Mouse (Mus musculus) embryo, embryonic 11.5 days (tissue): Measurements from ENCODE around the gene 5031410I06Rik.
"Not testable (repeated sequence)": the region's sequence is repeated elsewhere in the genome, so short reads cannot be mapped to it uniquely, and the experiment has no call there.

Source experiments
- DNase-seq: peaks from one replicate; pipeline ENCODE4 v3.0.0-alpha.2; 2012; ENCODE audit warnings: low read depth, low spot score

Gene 5031410I06Rik

DNA sequence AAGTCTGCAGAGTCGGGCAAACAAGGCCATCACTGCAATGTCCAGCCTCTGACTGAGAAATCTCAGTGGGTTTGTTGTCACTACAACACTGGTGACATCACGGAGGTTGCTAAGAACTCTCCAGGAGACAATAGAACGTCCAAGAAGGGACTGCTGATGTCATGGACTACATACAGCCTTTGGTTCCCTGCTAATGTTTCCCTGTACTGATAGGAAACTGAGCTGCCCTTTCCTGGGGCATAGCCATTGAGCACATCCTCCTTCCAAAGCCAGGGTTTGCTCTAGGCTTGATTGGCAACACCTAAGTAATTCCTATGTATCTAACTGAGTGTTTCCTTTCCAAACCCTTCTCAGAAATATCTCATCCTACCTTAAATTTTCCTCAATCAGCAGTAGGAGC is at the start of gene 5031410I06Rik:
5031410I06Rik (minus strand) TSS at position 101 of the 400 bp plus-strand sequence.
- not testable (repeated sequence) for DNase-seq

DNA sequence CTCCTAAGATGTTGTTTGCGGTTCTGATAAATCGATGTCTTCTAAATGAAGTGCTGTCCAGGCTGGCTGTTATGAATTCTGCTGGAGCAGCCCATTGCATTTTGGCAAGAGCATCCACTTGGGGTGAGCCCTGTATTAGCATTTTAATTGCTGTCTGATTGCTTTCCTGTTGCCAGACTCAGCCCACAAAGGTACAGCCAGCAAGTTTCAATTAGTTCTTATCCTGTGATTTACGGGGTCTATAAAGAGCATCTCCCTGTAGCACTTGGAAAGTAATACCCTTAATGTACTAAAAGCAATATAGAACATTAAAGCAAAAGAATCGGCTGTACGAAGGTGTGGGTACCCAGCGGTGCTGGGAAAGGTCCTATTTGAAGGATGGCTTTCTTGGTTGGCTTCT is 37.7 kb upstream of the 5031410I06Rik start:
- DNase-seq, result no peak

DNA sequence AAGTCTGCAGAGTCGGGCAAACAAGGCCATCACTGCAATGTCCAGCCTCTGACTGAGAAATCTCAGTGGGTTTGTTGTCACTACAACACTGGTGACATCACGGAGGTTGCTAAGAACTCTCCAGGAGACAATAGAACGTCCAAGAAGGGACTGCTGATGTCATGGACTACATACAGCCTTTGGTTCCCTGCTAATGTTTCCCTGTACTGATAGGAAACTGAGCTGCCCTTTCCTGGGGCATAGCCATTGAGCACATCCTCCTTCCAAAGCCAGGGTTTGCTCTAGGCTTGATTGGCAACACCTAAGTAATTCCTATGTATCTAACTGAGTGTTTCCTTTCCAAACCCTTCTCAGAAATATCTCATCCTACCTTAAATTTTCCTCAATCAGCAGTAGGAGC is 16.2 kb upstream of the 5031410I06Rik start, which contains the start of gene Gm10220:
Gm10220 (minus strand) TSS at position 101 of the 400 bp plus-strand sequence.
- not testable (repeated sequence) for DNase-seq

DNA sequence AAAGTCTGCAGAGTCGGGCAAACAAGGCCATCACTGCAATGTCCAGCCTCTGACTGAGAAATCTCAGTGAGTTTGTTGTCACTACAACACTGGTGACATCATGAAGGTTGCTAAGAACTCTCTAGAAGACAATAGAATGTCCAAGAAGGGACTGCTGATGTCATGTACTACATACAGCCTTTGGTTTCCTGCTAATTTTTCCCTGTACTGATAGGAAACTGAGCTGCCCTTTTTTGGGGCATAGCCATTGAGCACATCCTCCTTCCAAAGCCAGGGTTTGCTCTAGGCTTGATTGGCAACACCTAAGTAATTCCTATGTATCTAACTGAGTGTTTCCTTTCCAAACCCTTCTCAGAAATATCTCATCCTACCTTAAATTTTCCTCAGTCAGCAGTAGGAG is 16.0 kb downstream of the 5031410I06Rik start, which contains the start of gene Gm10471:
Gm10471 (minus strand) TSS at position 101 of the 400 bp plus-strand sequence.
- DNase-seq, result not testable (repeated sequence)

DNA sequence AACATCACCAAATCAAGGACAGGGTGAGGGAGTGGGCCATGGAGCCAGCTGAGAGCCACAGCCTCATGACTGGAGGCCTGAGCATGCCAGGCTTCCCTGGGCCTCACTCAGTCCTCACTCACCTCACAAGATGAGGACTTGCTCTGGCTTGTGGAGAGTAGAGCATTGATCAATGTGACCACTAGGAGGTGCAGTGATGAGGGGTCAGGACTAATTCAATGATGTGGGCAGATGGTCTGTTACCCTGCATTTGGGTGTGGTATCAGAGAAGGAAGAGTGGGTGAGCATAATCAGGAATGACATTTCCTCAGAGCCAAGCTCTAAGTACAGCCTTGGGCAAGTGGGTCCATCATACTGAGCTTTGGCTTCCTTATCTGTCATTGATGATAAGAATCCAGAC is 26.1 kb downstream of the 5031410I06Rik start:
- not testable (repeated sequence) for DNase-seq

DNA sequence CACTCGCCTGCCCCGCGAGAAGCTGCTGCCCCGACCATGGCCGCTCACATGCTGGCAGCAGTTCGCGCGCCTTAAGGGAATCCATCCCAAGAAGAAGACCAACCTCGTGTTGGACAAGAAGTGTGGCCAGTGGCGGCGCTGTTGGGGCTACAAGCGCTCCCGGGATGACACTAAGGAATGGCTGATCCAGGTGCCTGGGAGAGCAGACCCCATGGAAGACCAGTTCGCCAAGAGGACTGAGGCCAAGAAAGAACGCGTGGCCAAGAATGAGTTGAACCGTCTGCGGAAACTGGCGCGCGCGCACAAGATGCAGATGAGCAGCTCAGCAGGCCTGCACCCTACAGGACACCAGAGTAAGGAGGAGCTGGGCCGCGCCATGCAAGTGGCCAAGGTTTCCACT is 34.4 kb downstream of the 5031410I06Rik start:
- DNase-seq, result no peak

DNA sequence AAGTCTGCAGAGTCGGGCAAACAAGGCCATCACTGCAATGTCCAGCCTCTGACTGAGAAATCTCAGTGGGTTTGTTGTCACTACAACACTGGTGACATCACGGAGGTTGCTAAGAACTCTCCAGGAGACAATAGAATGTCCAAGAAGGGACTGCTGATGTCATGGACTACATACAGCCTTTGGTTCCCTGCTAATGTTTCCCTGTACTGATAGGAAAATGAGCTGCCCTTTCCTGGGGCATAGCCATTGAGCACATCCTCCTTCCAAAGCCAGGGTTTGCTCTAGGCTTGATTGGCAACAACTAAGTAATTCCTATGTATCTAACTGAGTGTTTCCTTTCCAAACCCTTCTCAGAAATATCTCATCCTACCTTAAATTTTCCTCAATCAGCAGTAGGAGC is 46.7 kb downstream of the 5031410I06Rik start, which contains the start of gene Gm7347:
Gm7347 (minus strand) TSS at position 101 of the 400 bp plus-strand sequence.
- DNase-seq, result not testable (repeated sequence)
